Mouse (Mus musculus) G1E (cell line): ENCODE measurements around the gene Zdhhc13.

ENCODE experiments used
- CTCF ChIP-seq: IDR thresholded peaks from 2 replicates; pipeline ENCODE4 v1.5.1; 2012; ENCODE audit warnings: low read depth, low read length, inconsistent platforms, mixed read lengths
- GATA1 ChIP-seq: IDR thresholded peaks from 2 replicates; pipeline ENCODE4 v1.6.1; 2012; ENCODE audit warnings: borderline replicate concordance, low read length, inconsistent platforms, mixed read lengths
- GATA2 ChIP-seq: IDR thresholded peaks from 2 replicates; pipeline ENCODE4 v1.6.1; 2012; ENCODE audit warnings: low read depth, low read length, inconsistent platforms, borderline replicate concordance
- POLR2AphosphoS5 ChIP-seq: IDR thresholded peaks from 2 replicates; pipeline ENCODE4 v1.6.1; 2012; ENCODE audit warnings: low read depth, low read length, inconsistent platforms; ENCODE audit not compliant: insufficient replicate concordance
- TAL1 ChIP-seq: conservative IDR thresholded peaks from 2 replicates; pipeline ENCODE4 v1.6.1; 2012; ENCODE audit warnings: low read depth, low read length, inconsistent platforms, mixed read lengths

DNA sequence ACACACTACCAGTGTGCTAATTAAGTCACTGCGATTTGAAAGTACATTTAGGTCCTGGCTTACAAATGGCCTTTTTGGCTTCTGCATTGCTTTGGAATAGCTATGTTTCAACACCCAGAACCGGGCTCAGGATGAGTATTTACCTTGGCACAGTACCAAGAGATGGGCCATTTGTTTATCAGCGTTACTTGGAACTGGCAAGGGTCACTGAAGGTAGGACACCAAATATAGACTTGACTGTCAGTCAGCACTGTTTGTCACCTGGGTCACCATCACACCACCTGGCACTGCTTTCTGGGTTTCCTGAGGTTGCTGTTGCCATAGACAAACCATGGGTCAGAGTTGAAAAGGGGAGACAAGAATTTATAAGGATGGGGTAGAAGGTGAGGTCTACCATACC lies 53.5 kb downstream of the Zdhhc13 start:
- no peak for TF ChIP-seq CTCF
- TF ChIP-seq TAL1, result no peak
- TF ChIP-seq GATA1, result no peak
- TF ChIP-seq GATA2, result no peak
- TF ChIP-seq POLR2AphosphoS5, result no peak
